Mouse (Mus musculus) thymus, postnatal 0 days (tissue): ENCODE results near the gene Gm20388. TPM values are rescaled to one million over a fixed set of nuclear protein-coding genes. Genes with fewer than 3 reads are reported as not detected.

Source experiments
- DNase-seq: peaks from one replicate; pipeline ENCODE4 v3.0.0-alpha.2; 2015; ENCODE audit warnings: low spot score
- polyA plus RNA-seq: library from polyadenylated mRNA; unstranded; fragments of >200 nt; fragmentation: Nextera tagmentation; extraction: Ambion mirVana; gene quantifications from 2 replicates; pipeline ENCODE4 v1.2.1, GENCODE M21; 2015

The Gm20388 gene
- polyA plus RNA-seq, 1 experiment from 2014 or later, result not detected

- no peak for DNase-seq
Observed at GRCm38 (mm10) chr8:121474161-121474897, 1563.7 kb downstream of the Gm20388 start.

- no peak for DNase-seq
Observed at GRCm38 (mm10) chr8:121474898-121475284, 1564.2 kb downstream of the Gm20388 start.

GRCm38 (mm10) chr8:121477851-121478547 is 1567.4 kb downstream of the Gm20388 start:
- DNase-seq, result no peak

- no peak for DNase-seq
Observed at GRCm38 (mm10) chr8:121479144-121479543, 1568.5 kb downstream of the Gm20388 start.

- DNase-seq, result no peak
Observed at GRCm38 (mm10) chr8:121480411-121481031, 1569.9 kb downstream of the Gm20388 start.

GRCm38 (mm10) chr8:121484072-121484782 is 1573.6 kb downstream of the Gm20388 start:
- DNase-seq, result no peak

- no peak for DNase-seq
Observed at GRCm38 (mm10) chr8:121491633-121492032, 1581.0 kb downstream of the Gm20388 start.

GRCm38 (mm10) chr8:121497621-121498020 is 1587.0 kb downstream of the Gm20388 start:
- DNase-seq, result no peak

- DNase-seq, result no peak
Observed at GRCm38 (mm10) chr8:121511751-121512150, 1601.1 kb downstream of the Gm20388 start.

- peak; percentile 66 for DNase-seq
Observed at GRCm38 (mm10) chr8:121513429-121513828, 1602.8 kb downstream of the Gm20388 start.

- no peak for DNase-seq
Observed at GRCm38 (mm10) chr8:121525111-121525818, 1614.6 kb downstream of the Gm20388 start.

- no peak for DNase-seq
Observed at GRCm38 (mm10) chr8:121526811-121527550, 1616.3 kb downstream of the Gm20388 start.

- no peak for DNase-seq
Observed at GRCm38 (mm10) chr8:121527751-121528150, 1617.1 kb downstream of the Gm20388 start.

GRCm38 (mm10) chr8:121528790-121529189 is 1618.1 kb downstream of the Gm20388 start:
- DNase-seq, result no peak

- no peak for DNase-seq
Observed at GRCm38 (mm10) chr8:121530639-121531038, 1620.0 kb downstream of the Gm20388 start.

GRCm38 (mm10) chr8:121532381-121532780 is 1621.7 kb downstream of the Gm20388 start:
- peak; percentile 35 for DNase-seq

GRCm38 (mm10) chr8:121541862-121542261 is 1631.2 kb downstream of the Gm20388 start:
- no peak for DNase-seq

GRCm38 (mm10) chr8:121542901-121543300 is 1632.3 kb downstream of the Gm20388 start:
- DNase-seq, result no peak

GRCm38 (mm10) chr8:121544276-121544785 is 1633.7 kb downstream of the Gm20388 start, which contains the start of gene 1700018B08Rik:
Gene 1700018B08Rik, minus strand, starts transcription at chr8:121544320.
- DNase-seq, result no peak

GRCm38 (mm10) chr8:121544936-121545335 is 1634.3 kb downstream of the Gm20388 start:
- DNase-seq, result no peak
